Mouse (Mus musculus) liver, adult 2 months (tissue): ENCODE data around the gene Thsd1. TPM values are rescaled to one million over a fixed set of nuclear protein-coding genes. Genes with fewer than 3 reads are reported as not detected.

Experiments
- DNase-seq: peaks from one replicate; pipeline ENCODE4 v3.0.0-alpha.2; 2011; ENCODE audit warnings: low read depth, low spot score; ENCODE audit errors: extremely low read depth
- H3K27ac ChIP-seq: fragments of 200-500 bp; replicated peaks from 2 replicates; pipeline ENCODE4 v1.5.1; 2012; ENCODE audit warnings: low read depth, mild to moderate bottlenecking, control low read depth, inconsistent platforms, low read length; ENCODE audit not compliant: insufficient read depth
- H3K27me3 ChIP-seq: fragments of 200-500 bp; 2 replicates; pipeline ENCODE4 v1.6.1; 2012; ENCODE audit warnings: mild to moderate bottlenecking, moderate library complexity, low read length, inconsistent platforms; ENCODE audit not compliant: control insufficient read depth, insufficient read depth
- H3K36me3 ChIP-seq: fragments of 200-500 bp; 2 replicates; pipeline ENCODE4 v1.6.1; 2012; ENCODE audit warnings: low read length, inconsistent platforms; ENCODE audit not compliant: control insufficient read depth, insufficient read depth
- H3K4me1 ChIP-seq: fragments of 200-500 bp; 2 replicates; pipeline ENCODE4 v1.6.1; 2011; ENCODE audit warnings: low read length; ENCODE audit not compliant: control insufficient read depth, insufficient read depth
- H3K4me3 ChIP-seq: fragments of 200-500 bp; 2 replicates; pipeline ENCODE4 v1.5.1; 2011; ENCODE audit warnings: low read depth, mild to moderate bottlenecking, control low read depth, low read length, moderate library complexity; ENCODE audit not compliant: insufficient read depth
- H3K79me2 ChIP-seq: fragments of 200-500 bp; 2 replicates; pipeline ENCODE4 v1.6.1; 2012; ENCODE audit warnings: inconsistent platforms, mild to moderate bottlenecking, low read length, moderate library complexity; ENCODE audit not compliant: control insufficient read depth, insufficient read depth
- H3K9ac ChIP-seq: fragments of 200-500 bp; 2 replicates; pipeline ENCODE4 v1.6.1; 2012; ENCODE audit warnings: low read depth, mild to moderate bottlenecking, control low read depth, inconsistent platforms, low read length
- CTCF ChIP-seq: fragments of 200-500 bp; IDR thresholded peaks from 2 replicates; pipeline ENCODE4 v1.5.1; 2011; ENCODE audit warnings: low read depth, low read length, control low read depth
- POLR2A ChIP-seq: fragments of 200-500 bp; IDR thresholded peaks from 2 replicates; pipeline ENCODE4 v1.6.1; 2011; ENCODE audit warnings: low read length, control low read depth; ENCODE audit not compliant: insufficient read depth; ENCODE audit errors: extremely low read depth
- WGBS: fragments of 180-500 bp; shearing (Covaris S2); methylation state at CpG from one replicate; pipeline ENCODE4 v1.1.7; 2018; 5-methylcytosine and 5-hydroxymethylcytosine counted together
- polyA plus RNA-seq: library from polyadenylated mRNA; depleted of rRNA; stranded (reverse); fragments of >200 nt; gene quantifications from 2 replicates; pipeline ENCODE4 v1.2.3, GENCODE M21; 2012; rRNA removed
- total RNA-seq: library from RNA; depleted of rRNA; stranded (reverse); fragments of >200 nt; gene quantifications from 2 replicates; pipeline ENCODE4 v1.2.3, GENCODE M21; 2014; rRNA removed

The Thsd1 gene
- total RNA-seq (2.1 and 2.5 TPM in 2 replicates), polyA plus RNA-seq (1.9 and 2.1 TPM in 2 replicates)

- no peaks in the 10 kb centered on the region for H3K27me3 ChIP-seq
- H3K4me1 ChIP-seq, result peaks cover 3% of the 10 kb centered on the region
- H3K79me2 ChIP-seq, result peaks cover 7% of the 10 kb centered on the region; the same call in 1 of the 2 replicates
- no peak for TF ChIP-seq CTCF
- peak; percentile 32; the same call in 1 of the 2 replicates for TF ChIP-seq POLR2A
- peak within 1 kb of the TSS; percentile 77 for H3K9ac ChIP-seq
- DNase-seq, result peak; percentile 93
- peak within 1 kb of the TSS; percentile 92 for H3K4me3 ChIP-seq
- no peaks in the 10 kb centered on the region; the same call in 1 of the 2 replicates for H3K36me3 ChIP-seq
- WGBS, result 2% methylated on average over 39 of the region's 39 CpGs
- H3K27ac ChIP-seq, result peak within 1 kb of the TSS; percentile 71
Measured at GRCm38 (mm10) chr8:22227061-22227877, at the start of gene Thsd1. TSS of gene Thsd1 (plus strand) at chr8:22227313.

DNA sequence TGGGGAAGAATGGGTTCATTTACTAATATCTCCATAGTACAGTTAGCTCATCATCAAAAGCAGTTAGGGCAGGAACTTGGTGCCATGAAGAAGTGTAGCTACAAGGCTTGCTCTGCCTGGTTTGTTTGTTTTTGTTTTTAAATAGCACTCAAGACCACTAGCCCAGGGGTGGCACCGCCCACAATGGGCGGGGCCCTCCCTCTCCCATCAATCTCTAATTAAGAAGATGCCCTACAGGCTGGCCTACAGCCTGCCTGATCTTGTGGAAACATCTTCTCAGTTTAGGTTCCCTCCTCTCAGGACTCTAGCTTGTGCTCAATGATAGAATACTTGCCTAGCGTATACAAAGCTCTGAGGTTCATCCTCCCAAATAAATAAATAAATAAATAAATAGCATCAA is 42.2 kb upstream of the Thsd1 start:
- WGBS, result 9% methylated on average over 3 of the region's 3 CpGs
- Histone ChIP-seq H3K27me3 (no peaks in the 10 kb centered on the region), H3K36me3 (no peaks in the 10 kb centered on the region), H3K9ac (no peak overlapping the region), H3K4me3 (no peak overlapping the region), H3K4me1 (peaks cover 2% of the 10 kb centered on the region), H3K27ac (no peak overlapping the region), H3K79me2 (no peaks in the 10 kb centered on the region)
- TF ChIP-seq POLR2A (no peak), CTCF (no peak)
- DNase-seq, result no peak

- H3K27ac ChIP-seq, result no peak within 1 kb of the TSS
- 2% methylated on average over 63 of the region's 63 CpGs for WGBS
Measured at GRCm38 (mm10) chr8:22185431-22186397, 41.4 kb upstream of the Thsd1 start, which contains the start of gene Ckap2. TSS of gene Ckap2 (minus strand) at chr8:22185819.

DNA sequence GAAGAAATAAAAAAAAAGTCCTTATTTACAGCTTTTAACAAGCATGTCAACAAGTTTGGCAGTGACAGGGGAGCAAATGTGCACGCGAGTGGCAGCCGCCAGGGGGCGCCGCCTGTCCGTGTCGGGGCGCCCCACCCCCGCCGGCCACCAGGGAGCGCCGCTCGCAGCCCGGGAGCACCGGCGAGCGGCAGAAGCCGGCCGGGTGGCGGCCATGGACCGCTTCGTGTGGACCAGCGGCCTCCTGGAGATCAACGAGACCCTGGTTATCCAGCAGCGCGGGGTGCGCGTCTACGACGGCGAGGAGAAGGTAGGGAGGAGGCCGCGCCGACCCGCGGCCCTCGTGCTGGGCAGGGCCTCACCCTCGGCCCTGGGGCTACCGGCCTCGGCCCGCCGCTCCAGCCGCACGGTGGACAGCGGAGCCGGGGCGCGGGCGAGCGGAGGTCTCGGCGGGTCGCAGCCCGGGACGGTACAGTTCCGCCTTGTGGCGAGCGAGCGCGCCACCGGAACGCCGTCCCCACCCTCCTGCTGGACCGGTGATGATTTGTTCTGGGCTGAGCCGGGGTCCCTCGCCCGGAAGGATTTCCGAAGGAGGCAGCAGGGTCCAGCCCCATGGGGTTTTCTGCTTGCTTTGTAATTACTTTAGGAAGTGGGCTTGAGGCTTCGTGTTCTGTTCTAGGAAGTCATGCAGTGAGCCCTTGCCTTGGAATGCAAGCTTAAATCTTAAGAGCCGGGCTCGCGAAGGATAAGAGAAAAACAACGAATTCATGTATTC is 34.3 kb upstream of the Thsd1 start, which contains the start of gene Vps36:
Vps36 (plus strand) TSS at position 150 of the 772 bp plus-strand sequence.
- H3K36me3 ChIP-seq, result no peaks in the 10 kb centered on the region
- under 1% methylated on average over 73 of the region's 73 CpGs for WGBS
- peak within 1 kb of the TSS; percentile 97 for H3K4me3 ChIP-seq
- no peaks in the 10 kb centered on the region for H3K27me3 ChIP-seq
- peaks cover 8% of the 10 kb centered on the region; the same call in 1 of the 2 replicates for H3K4me1 ChIP-seq
- H3K9ac ChIP-seq, result peak within 1 kb of the TSS; percentile 99
- H3K27ac ChIP-seq, result peak within 1 kb of the TSS; percentile 92
- DNase-seq, result peak; percentile 52
- peaks cover 10% of the 10 kb centered on the region; the same call in 1 of the 2 replicates for H3K79me2 ChIP-seq
- TF ChIP-seq CTCF, result peak; percentile 97
- TF ChIP-seq POLR2A, result 0 out of 2 replicates have a peak, but pooled peaks have one; percentile 33

More at GRCm38 (mm10) chr8:22185431-22186397, 41.4 kb upstream of the Thsd1 start, which contains the start of gene Ckap2:
- peak; percentile 81 for DNase-seq
- Histone ChIP-seq H3K79me2 (no peaks in the 10 kb centered on the region), H3K9ac (peak within 1 kb of the TSS; percentile 46; the same call in 1 of the 2 replicates), H3K4me1 (peaks cover 2% of the 10 kb centered on the region), H3K4me3 (peak within 1 kb of the TSS; percentile 77), H3K36me3 (no peaks in the 10 kb centered on the region), H3K27me3 (no peaks in the 10 kb centered on the region)
- TF ChIP-seq CTCF (no peak), POLR2A (no peak)
